Mouse (Mus musculus) E14TG2a.4 (cell line): Measurements from ENCODE around the gene Ttc28.

Source experiments
- CTCF ChIP-seq: conservative IDR thresholded peaks from 2 replicates; pipeline ENCODE4 v1.5.1; 2014; ENCODE audit warnings: low read length
- NANOG ChIP-seq: IDR thresholded peaks from 2 replicates; pipeline ENCODE4 v1.6.1; 2014; ENCODE audit warnings: borderline replicate concordance, low read length, mixed read lengths

GRCm38 (mm10) chr5:111164348-111164920 lies 284.8 kb downstream of the Ttc28 start:
- no peak for TF ChIP-seq CTCF
- TF ChIP-seq NANOG = no peak
